Mouse (Mus musculus) bone marrow, adult 2 months (tissue): Measurements from ENCODE around the gene Fez2.

Experiments
- CTCF ChIP-seq: fragments of 200-500 bp; IDR thresholded peaks from 2 replicates; pipeline ENCODE4 v1.5.1; 2011; ENCODE audit warnings: low read length, control low read depth; ENCODE audit not compliant: control insufficient read depth, insufficient read depth
- POLR2A ChIP-seq: fragments of 200-500 bp; IDR thresholded peaks from 2 replicates; pipeline ENCODE4 v1.6.1; 2011; ENCODE audit warnings: low read depth, mild to moderate bottlenecking, control low read depth, low read length, borderline replicate concordance; ENCODE audit not compliant: control insufficient read depth

GRCm38 (mm10) chr17:78368481-78368880 lies 49.5 kb downstream of the Fez2 start:
- TF ChIP-seq POLR2A (no peak), CTCF (no peak)
